ENCODE assay signal across 22 mouse cellular contexts in the genomic region with DNA sequence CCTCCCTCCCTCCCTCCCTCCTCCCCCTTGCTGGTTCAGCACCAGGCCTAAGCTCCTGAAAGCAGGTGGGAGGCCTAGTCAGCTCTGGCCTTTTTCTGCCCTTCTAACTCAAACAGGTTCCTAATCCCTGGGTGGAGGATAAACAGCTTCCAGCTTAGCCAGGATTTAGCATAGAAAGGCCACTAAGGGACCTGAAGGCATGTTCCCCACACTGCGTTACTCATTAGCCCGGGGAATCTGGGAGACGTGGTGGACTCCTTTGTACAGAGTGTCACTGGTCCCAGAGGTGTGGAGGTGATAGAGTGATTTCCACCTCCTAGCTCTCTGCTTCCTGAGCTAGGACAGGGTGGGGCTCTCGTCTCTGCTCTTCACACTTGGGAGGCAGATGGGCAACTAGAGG. TPM values are rescaled to one million over a fixed set of nuclear protein-coding genes. Genes with fewer than 3 reads are reported as not detected.
DNase-seq lines count a peak whose midpoint lies in the region; ATAC-seq lines count a peak whose summit lies in the region.
"Had no signal": no experiment of that assay in that cellular context is flagged by ENCODE, and none has a peak within 500 bp of the region (broad histone marks: within the 10 kb centered on the region; RNA-seq: fewer than 3 reads in every experiment).

No protein-coding gene starts in this region.

- WGBS in kidney, embryonic 16.5 days, result 42% methylated on average over 4 of the region's 4 CpGs
- WGBS in kidney, embryonic 14.5 days, result 37% methylated on average over 4 of the region's 4 CpGs
- 30% methylated on average over 4 of the region's 4 CpGs for WGBS in liver, embryonic 16.5 days (ENCODE audit: insufficient replicate concordance)
- WGBS in liver, embryonic 11.5 days, result 31% methylated on average over 4 of the region's 4 CpGs
- 21% methylated on average over 4 of the region's 4 CpGs for WGBS in stomach, embryonic 14.5 days
- WGBS in forebrain, embryonic 16.5 days, result 23% methylated on average over 4 of the region's 4 CpGs

- peaks cover 18% of the 10 kb centered on the region for H3K4me1 ChIP-seq in kidney, embryonic 16.5 days (ENCODE audit: insufficient read depth, low read length)
- H3K4me1 ChIP-seq in kidney, embryonic 14.5 days (ENCODE audit: control insufficient read depth, insufficient read depth, low read length), result peaks cover 24% of the 10 kb centered on the region
- H3K4me1 ChIP-seq in liver, embryonic 16.5 days (ENCODE audit: control insufficient read depth, low read depth, low read length), result no peaks in the 10 kb centered on the region
- peaks cover 4% of the 10 kb centered on the region; the same call in 1 of the 2 replicates for H3K4me1 ChIP-seq in liver, embryonic 11.5 days (replicated peaks; ENCODE audit: control insufficient read depth, insufficient read depth, low read length)
- peaks cover 29% of the 10 kb centered on the region; the same call in 1 of the 2 replicates for H3K4me1 ChIP-seq in stomach, embryonic 14.5 days (ENCODE audit: control insufficient read depth, insufficient read depth, low read length)
- H3K4me1 ChIP-seq in forebrain, embryonic 16.5 days (replicated peaks; ENCODE audit: control insufficient read depth, insufficient read depth, low read length), result peaks cover 14% of the 10 kb centered on the region
- H3K4me1 ChIP-seq: heart, embryonic 12.5 days had no signal

- no peaks in the 10 kb centered on the region for H3K36me3 ChIP-seq in kidney, embryonic 16.5 days (ENCODE audit: insufficient read depth, low read length)
- H3K36me3 ChIP-seq in kidney, embryonic 14.5 days (ENCODE audit: control insufficient read depth, insufficient read depth, low read length), result no peaks in the 10 kb centered on the region
- no peaks in the 10 kb centered on the region for H3K36me3 ChIP-seq in liver, embryonic 16.5 days (ENCODE audit: control insufficient read depth, insufficient read depth)
- no peaks in the 10 kb centered on the region for H3K36me3 ChIP-seq in liver, embryonic 11.5 days (ENCODE audit: control insufficient read depth, insufficient read depth, low read length)
- no peaks in the 10 kb centered on the region for H3K36me3 ChIP-seq in stomach, embryonic 14.5 days (ENCODE audit: control insufficient read depth, insufficient read depth, low read length)
- no peaks in the 10 kb centered on the region for H3K36me3 ChIP-seq in forebrain, embryonic 16.5 days (ENCODE audit: control insufficient read depth, insufficient read depth)
- H3K36me3 ChIP-seq: heart, embryonic 12.5 days; hindbrain, embryonic 10.5 days had no signal

- H3K9me3 ChIP-seq in kidney, embryonic 16.5 days (ENCODE audit: low read length), result no peaks in the 10 kb centered on the region
- no peaks in the 10 kb centered on the region for H3K9me3 ChIP-seq in kidney, embryonic 14.5 days (ENCODE audit: control insufficient read depth, low read length)
- no peaks in the 10 kb centered on the region for H3K9me3 ChIP-seq in liver, embryonic 16.5 days (replicated peaks; ENCODE audit: control insufficient read depth, low read length)
- H3K9me3 ChIP-seq in liver, embryonic 11.5 days (ENCODE audit: control insufficient read depth, low read length), result no peaks in the 10 kb centered on the region
- H3K9me3 ChIP-seq in stomach, embryonic 14.5 days (ENCODE audit: control insufficient read depth, low read depth, low read length), result no peaks in the 10 kb centered on the region
- H3K9me3 ChIP-seq in forebrain, embryonic 16.5 days (ENCODE audit: control insufficient read depth, low read length), result no peaks in the 10 kb centered on the region
- H3K9me3 ChIP-seq: forebrain, embryonic 13.5 days; G1E; heart, embryonic 12.5 days; hindbrain, embryonic 10.5 days had no signal

- no peak overlapping the region for H3K9ac ChIP-seq in kidney, embryonic 16.5 days (replicated peaks; ENCODE audit: low read length)
- no peak overlapping the region for H3K9ac ChIP-seq in kidney, embryonic 14.5 days (ENCODE audit: low read depth, low read length)
- no peak overlapping the region for H3K9ac ChIP-seq in liver, embryonic 16.5 days (ENCODE audit: low read depth, low read length)
- no peak overlapping the region for H3K9ac ChIP-seq in liver, embryonic 11.5 days (ENCODE audit: low read depth, low read length)
- H3K9ac ChIP-seq in stomach, embryonic 14.5 days (replicated peaks; ENCODE audit: low read depth, low read length), result no peak overlapping the region
- no peak overlapping the region for H3K9ac ChIP-seq in forebrain, embryonic 16.5 days (replicated peaks; ENCODE audit: low read depth, low read length)
- H3K9ac ChIP-seq: forebrain, embryonic 13.5 days; heart, embryonic 12.5 days had no signal

- no peak overlapping the region for H3K4me3 ChIP-seq in kidney, embryonic 16.5 days (ENCODE audit: low read length)
- H3K4me3 ChIP-seq in kidney, embryonic 14.5 days (ENCODE audit: low read length), result no peak overlapping the region
- H3K4me3 ChIP-seq in liver, embryonic 16.5 days (ENCODE audit: low read depth, low read length), result no peak overlapping the region
- no peak overlapping the region for H3K4me3 ChIP-seq in liver, embryonic 11.5 days (ENCODE audit: low read depth, low read length)
- H3K4me3 ChIP-seq in stomach, embryonic 14.5 days (ENCODE audit: low read depth, low read length), result no peak overlapping the region
- H3K4me3 ChIP-seq in forebrain, embryonic 16.5 days (replicated peaks; ENCODE audit: low read length), result no peak overlapping the region
- H3K4me3 ChIP-seq: forebrain, embryonic 13.5 days; heart, embryonic 12.5 days; hindbrain, embryonic 10.5 days; left cerebral cortex, adult 2 months had no signal

- no peak for DNase-seq in liver, embryonic 11.5 days (ENCODE audit: low spot score)
- DNase-seq: adrenal gland, postnatal 36 days; B cell, adult 2 months; cerebellum, adult 9-10 months; heart, postnatal 10 days; lung, adult 18-20 months; lung, postnatal 10 days; right cerebral cortex, postnatal 4 days had no signal

- H3K4me2 ChIP-seq in kidney, embryonic 16.5 days (replicated peaks; ENCODE audit: low read depth, low read length), result no peak overlapping the region
- H3K4me2 ChIP-seq in kidney, embryonic 14.5 days (replicated peaks; ENCODE audit: low read depth, low read length), result no peak overlapping the region
- no peak overlapping the region for H3K4me2 ChIP-seq in liver, embryonic 16.5 days (ENCODE audit: low read depth, low read length)
- no peak overlapping the region for H3K4me2 ChIP-seq in liver, embryonic 11.5 days
- H3K4me2 ChIP-seq in stomach, embryonic 14.5 days (replicated peaks; ENCODE audit: low read depth, low read length), result no peak overlapping the region
- H3K4me2 ChIP-seq in forebrain, embryonic 16.5 days (ENCODE audit: low read length), result no peak overlapping the region
- H3K4me2 ChIP-seq: forebrain, embryonic 13.5 days; heart, embryonic 12.5 days; midbrain, embryonic 11.5 days had no signal

- H3K27me3 ChIP-seq in kidney, embryonic 16.5 days (ENCODE audit: insufficient read depth, low read length), result 0 out of 2 replicates have a peak, but pooled peaks cover 3% of the 10 kb centered on the region
- H3K27me3 ChIP-seq in kidney, embryonic 14.5 days (ENCODE audit: control insufficient read depth, insufficient read depth, low read length), result no peaks in the 10 kb centered on the region
- H3K27me3 ChIP-seq in liver, embryonic 16.5 days (ENCODE audit: control insufficient read depth, insufficient read depth, low read depth, low read length), result peaks cover 25% of the 10 kb centered on the region
- H3K27me3 ChIP-seq in liver, embryonic 11.5 days (replicated peaks; ENCODE audit: control insufficient read depth, insufficient read depth, low read length), result peaks cover 55% of the 10 kb centered on the region
- H3K27me3 ChIP-seq in stomach, embryonic 14.5 days (ENCODE audit: control insufficient read depth, insufficient read depth, low read length), result no peaks in the 10 kb centered on the region
- H3K27me3 ChIP-seq in forebrain, embryonic 16.5 days (replicated peaks; ENCODE audit: control insufficient read depth, insufficient read depth, low read length), result peaks cover 14% of the 10 kb centered on the region
- H3K27me3 ChIP-seq: Patski had no signal

- ATAC-seq in kidney, embryonic 16.5 days (ENCODE audit: low FRiP score, low TSS enrichment), result peak; percentile 80
- no peak for ATAC-seq in kidney, embryonic 14.5 days (ENCODE audit: low FRiP score, low TSS enrichment)
- 0 out of 2 replicates have a peak, but pooled peaks have one; percentile 21 for ATAC-seq in liver, embryonic 16.5 days (ENCODE audit: low read depth)
- ATAC-seq in liver, embryonic 11.5 days (replicated peaks; ENCODE audit: low FRiP score), result no peak
- peak; percentile 82 for ATAC-seq in stomach, embryonic 14.5 days (ENCODE audit: insufficient number of reproducible peaks, insufficient read depth, low FRiP score, low read depth)
- no peak for ATAC-seq in megakaryocyte, adult 5-6 weeks (ENCODE audit: poor library complexity, severe bottlenecking)
- ATAC-seq in forebrain, embryonic 16.5 days, result no peak
- ATAC-seq: forebrain, embryonic 13.5 days; inflammation-experienced regulatory T-cells, adult 6 months; Patski had no signal

- H3K27ac ChIP-seq in kidney, embryonic 16.5 days (ENCODE audit: low read length), result no peak overlapping the region
- no peak overlapping the region for H3K27ac ChIP-seq in kidney, embryonic 14.5 days (ENCODE audit: low read depth, low read length)
- H3K27ac ChIP-seq in liver, embryonic 16.5 days (ENCODE audit: low read length), result no peak overlapping the region
- no peak overlapping the region for H3K27ac ChIP-seq in liver, embryonic 11.5 days (ENCODE audit: low read depth, low read length)
- peak overlapping the region; percentile 85 for H3K27ac ChIP-seq in stomach, embryonic 14.5 days (ENCODE audit: low read length)
- H3K27ac ChIP-seq in forebrain, embryonic 16.5 days (ENCODE audit: low read length), result no peak overlapping the region
- H3K27ac ChIP-seq: forebrain, embryonic 13.5 days; hindbrain, embryonic 10.5 days; left cerebral cortex, adult 2 months had no signal

RNA-seq across cellular contexts. Expression of gene Smug1, which starts 57.0 kb away (rescaled TPM):
- 19.8 and 20.5 TPM in 2 replicates for polyA plus RNA-seq in kidney, embryonic 16.5 days (2015; fragmentation: Nextera tagmentation; extraction: Ambion mirVana)
- 11.5 and 19.5 TPM in 2 replicates for polyA plus RNA-seq in kidney, embryonic 14.5 days (2014; fragmentation: Nextera tagmentation; extraction: Ambion mirVana)
- polyA plus RNA-seq in liver, embryonic 16.5 days (2015; fragmentation: Nextera tagmentation; extraction: Ambion mirVana), result 5.1 and 5.8 TPM in 2 replicates
- 12.8 and 13.3 TPM in 2 replicates for polyA plus RNA-seq in liver, embryonic 11.5 days (2014; fragmentation: Nextera tagmentation; extraction: Ambion mirVana)
- polyA plus RNA-seq in stomach, embryonic 14.5 days (2014; fragmentation: Nextera tagmentation; extraction: Ambion mirVana), result 21.4 and 22.2 TPM in 2 replicates
- 2.8 and 3.9 TPM in 2 replicates for total RNA-seq in megakaryocyte, adult 5-6 weeks (2015)
- total RNA-seq in megakaryocyte, adult 5-6 weeks (2017), result 3.3 and 3.8 TPM in 2 replicates
- polyA plus RNA-seq in forebrain, embryonic 16.5 days (2015; fragmentation: Nextera tagmentation; extraction: Ambion mirVana), result 28.0 and 29.2 TPM in 2 replicates

Comparison
In these comparisons a context has a peak if more than half of its experiments do, and no peak if none do; other contexts are left out.
1. ATAC-seq: peak in kidney, embryonic 16.5 days (single experiment), liver, embryonic 16.5 days (single experiment) and stomach, embryonic 14.5 days (single experiment); none in kidney, embryonic 14.5 days (single experiment), liver, embryonic 11.5 days (single experiment), megakaryocyte, adult 5-6 weeks (single experiment) and forebrain, embryonic 16.5 days (single experiment).